Mouse (Mus musculus) myocyte (in vitro differentiated cells): Measurements from ENCODE around the gene Fbf1.

Source experiments
- E2F4 ChIP-seq: IDR thresholded peaks from one replicate; pipeline ENCODE4 v1.6.1; 2011; ENCODE audit warnings: mild to moderate bottlenecking, control low read depth, moderate library complexity; ENCODE audit not compliant: insufficient read depth
- MAX ChIP-seq: IDR thresholded peaks from one replicate; pipeline ENCODE4 v1.6.1; 2011; ENCODE audit warnings: low read depth, mild to moderate bottlenecking, control low read depth
- POLR2A ChIP-seq: IDR thresholded peaks from one replicate; pipeline ENCODE4 v1.6.1; 2011; ENCODE audit warnings: low read depth, mild to moderate bottlenecking, control low read depth, moderate library complexity; ENCODE audit not compliant: insufficient read length
- REST ChIP-seq: IDR thresholded peaks from one replicate; pipeline ENCODE4 v1.6.1; 2011; ENCODE audit warnings: mild to moderate bottlenecking, control low read depth, moderate library complexity; ENCODE audit not compliant: insufficient read depth, insufficient read length
- TCF3 ChIP-seq: IDR thresholded peaks from one replicate; pipeline ENCODE4 v1.6.1; 2011; ENCODE audit warnings: low read depth, control low read depth; ENCODE audit not compliant: insufficient read length

DNA sequence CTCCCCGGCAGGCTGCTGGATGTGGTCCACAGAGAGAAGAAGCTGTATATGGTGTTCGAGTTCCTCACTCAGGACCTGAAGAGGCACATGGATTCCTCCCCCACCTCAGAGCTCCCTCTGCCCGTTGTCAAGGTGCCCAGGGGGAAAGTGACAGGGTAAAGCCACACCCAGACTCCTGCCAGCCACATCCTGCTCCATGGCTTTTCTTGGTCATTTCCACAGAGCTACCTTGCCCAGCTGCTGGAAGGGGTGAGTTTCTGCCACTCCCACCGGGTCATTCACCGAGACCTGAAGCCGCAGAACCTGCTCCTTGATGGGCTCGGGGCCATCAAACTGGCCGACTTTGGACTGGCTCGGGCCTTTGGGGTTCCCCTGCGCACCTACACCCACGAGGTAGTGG is 48.6 kb upstream of the Fbf1 start:
- TF ChIP-seq POLR2A (no peak), E2F4 (no peak), TCF3 (no peak), REST (no peak), MAX (no peak)
